In the genomic region with DNA sequence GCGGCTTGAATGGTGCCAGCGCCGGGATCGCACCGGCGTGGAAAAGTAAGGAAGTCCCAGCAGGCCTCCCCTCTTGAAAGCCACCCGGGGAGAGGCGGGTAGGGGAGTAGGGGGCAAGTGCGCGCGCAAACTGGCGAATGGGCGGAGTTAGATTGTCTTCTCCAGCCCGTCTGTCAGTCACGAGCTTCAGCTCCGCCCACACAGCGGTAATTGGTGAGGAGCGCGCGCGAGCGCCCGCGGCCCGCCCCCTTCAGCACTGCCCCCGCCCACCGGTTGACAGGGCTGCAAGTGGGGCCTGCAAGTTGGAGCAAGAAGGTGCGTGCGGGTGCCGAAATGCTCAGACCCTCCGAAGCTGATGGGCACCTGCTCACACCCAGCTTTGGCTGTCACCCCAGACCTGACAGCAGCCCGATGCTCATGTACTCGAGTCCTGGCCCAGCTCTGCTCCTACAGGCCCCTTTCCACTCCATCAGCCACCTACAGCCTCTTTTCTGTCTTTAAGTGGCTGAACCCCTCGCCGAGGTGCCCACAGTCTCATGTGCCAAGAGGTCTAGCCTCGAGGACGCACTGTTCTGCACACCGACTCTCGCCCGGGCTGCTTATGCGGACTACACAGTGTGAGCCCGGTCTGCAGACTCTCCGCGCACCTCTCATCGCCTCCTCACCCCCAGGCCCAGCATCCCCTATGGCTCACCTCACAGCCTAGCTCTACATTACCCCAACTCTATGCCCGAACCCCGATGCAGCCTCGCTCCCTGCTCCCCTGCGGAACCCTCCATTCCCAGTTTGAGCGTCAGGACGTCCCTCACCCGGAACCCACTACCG, we compare ENCODE assay signal across 8 mouse cellular contexts. TPM values are rescaled to one million over a fixed set of nuclear protein-coding genes. Genes with fewer than 3 reads are reported as not detected.
DNase-seq lines count a peak whose midpoint lies in the region; ATAC-seq and TF ChIP-seq lines count a peak whose summit lies in the region.

No protein-coding gene starts in this region.

- peaks cover 7% of the 10 kb centered on the region; the same call in 1 of the 2 replicates for H3K4me1 ChIP-seq in brown adipose tissue, adult 24 weeks (ENCODE audit: control insufficient read depth, insufficient read depth, insufficient read length, low read length)
- peaks cover 42% of the 10 kb centered on the region for H3K4me1 ChIP-seq in heart, embryonic 13.5 days
- H3K4me1 ChIP-seq in kidney, postnatal 0 days (replicated peaks; ENCODE audit: insufficient read depth, low read length), result peaks cover 27% of the 10 kb centered on the region
- peaks cover 27% of the 10 kb centered on the region for H3K4me1 ChIP-seq in liver, embryonic 11.5 days (replicated peaks; ENCODE audit: control insufficient read depth, insufficient read depth, low read length)

- no peaks in the 10 kb centered on the region for H3K9me3 ChIP-seq in heart, embryonic 13.5 days
- no peaks in the 10 kb centered on the region for H3K9me3 ChIP-seq in kidney, postnatal 0 days (replicated peaks; ENCODE audit: low read length)
- no peaks in the 10 kb centered on the region for H3K9me3 ChIP-seq in liver, embryonic 11.5 days (ENCODE audit: control insufficient read depth, low read length)

- peak; percentile 88 for ATAC-seq in CD4-positive, CD25-positive, alpha-beta regulatory T cell, adult 4 months
- ATAC-seq in erythroid progenitor cell, adult 5-6 weeks (replicated peaks; ENCODE audit: low FRiP score, poor library complexity, severe bottlenecking), result peak; percentile 82
- peak; percentile 82 for ATAC-seq in heart, embryonic 13.5 days (ENCODE audit: extremely low read depth, insufficient number of reproducible peaks, low FRiP score, low TSS enrichment)
- ATAC-seq in kidney, postnatal 0 days (replicated peaks; ENCODE audit: low FRiP score, low read depth), result peak; percentile 85
- peak; percentile 90 for ATAC-seq in liver, embryonic 11.5 days (replicated peaks; ENCODE audit: low FRiP score)

- TF ChIP-seq POLR2A in myocyte (IDR thresholded peaks at IDR 0.05; ENCODE audit: insufficient read length, low read depth), result peak; percentile 63

- H3K4me2 ChIP-seq in heart, embryonic 13.5 days, result peak overlapping the region; percentile 100
- peak overlapping the region; percentile 92 for H3K4me2 ChIP-seq in kidney, postnatal 0 days (ENCODE audit: low read length)
- H3K4me2 ChIP-seq in liver, embryonic 11.5 days, result peak overlapping the region; percentile 100
- H3K4me2 ChIP-seq in myocyte (ENCODE audit: low read depth), result peak overlapping the region; percentile 98

- no peak for TF ChIP-seq CTCF in kidney, postnatal 0 days (IDR thresholded peaks at IDR 0.05; ENCODE audit: low read depth)

- under 1% methylated on average over 53 of the region's 53 CpGs for WGBS in heart, embryonic 13.5 days
- WGBS in kidney, postnatal 0 days, result under 1% methylated on average over 53 of the region's 53 CpGs
- WGBS in liver, embryonic 11.5 days, result under 1% methylated on average over 53 of the region's 53 CpGs

- H3ac ChIP-seq in myocyte (ENCODE audit: control insufficient read depth, insufficient read length), result peak overlapping the region; percentile 86

- H3K4me3 ChIP-seq in brown adipose tissue, adult 24 weeks (ENCODE audit: insufficient read depth, low read depth, low read length), result peak overlapping the region; percentile 88
- H3K4me3 ChIP-seq in heart, embryonic 13.5 days, result peak overlapping the region; percentile 85
- peak overlapping the region; percentile 88 for H3K4me3 ChIP-seq in kidney, postnatal 0 days (replicated peaks; ENCODE audit: low read depth, low read length)
- peak overlapping the region; percentile 85 for H3K4me3 ChIP-seq in liver, embryonic 11.5 days (ENCODE audit: low read depth, low read length)
- H3K4me3 ChIP-seq in myocyte, result peak overlapping the region; percentile 47

- DNase-seq in kidney, postnatal 0 days (ENCODE audit: low spot score), result peak; percentile 98
- peak; percentile 95 for DNase-seq in liver, embryonic 11.5 days (ENCODE audit: low spot score)
- peak; percentile 93 to 96 for DNase-seq in spleen, postnatal 4 days (ENCODE audit: low spot score in 2 of 2)

- H3K79me2 ChIP-seq in myocyte (ENCODE audit: control insufficient read depth, insufficient read depth), result peaks cover 16% of the 10 kb centered on the region

- H3K9ac ChIP-seq in heart, embryonic 13.5 days, result peak overlapping the region; percentile 94
- H3K9ac ChIP-seq in kidney, postnatal 0 days (ENCODE audit: low read depth, low read length), result peak overlapping the region; percentile 90
- H3K9ac ChIP-seq in liver, embryonic 11.5 days (ENCODE audit: low read depth, low read length), result peak overlapping the region; percentile 81

- H3K27me3 ChIP-seq in heart, embryonic 13.5 days (replicated peaks), result no peaks in the 10 kb centered on the region
- no peaks in the 10 kb centered on the region for H3K27me3 ChIP-seq in kidney, postnatal 0 days (ENCODE audit: insufficient read depth, low read length)
- H3K27me3 ChIP-seq in liver, embryonic 11.5 days (replicated peaks; ENCODE audit: control insufficient read depth, insufficient read depth, low read length), result no peaks in the 10 kb centered on the region
- H3K27me3 ChIP-seq in myocyte (ENCODE audit: control insufficient read depth, insufficient read depth, insufficient read length), result no peaks in the 10 kb centered on the region

- H3K36me3 ChIP-seq in heart, embryonic 13.5 days, result peaks cover 9% of the 10 kb centered on the region
- H3K36me3 ChIP-seq in kidney, postnatal 0 days (ENCODE audit: insufficient read depth, low read length), result no peaks in the 10 kb centered on the region
- H3K36me3 ChIP-seq in liver, embryonic 11.5 days (ENCODE audit: control insufficient read depth, insufficient read depth, low read length), result no peaks in the 10 kb centered on the region
- no peaks in the 10 kb centered on the region for H3K36me3 ChIP-seq in myocyte (ENCODE audit: control insufficient read depth, insufficient read depth)

- H3K27ac ChIP-seq in brown adipose tissue, adult 24 weeks (replicated peaks; ENCODE audit: low read depth, low read length), result no peak overlapping the region
- H3K27ac ChIP-seq in heart, embryonic 13.5 days (replicated peaks), result peak overlapping the region; percentile 89
- H3K27ac ChIP-seq in kidney, postnatal 0 days, result peak overlapping the region; percentile 91
- peak overlapping the region; percentile 86 for H3K27ac ChIP-seq in liver, embryonic 11.5 days (ENCODE audit: low read depth, low read length)

TF ChIP-seq in myocyte, 11 proteins besides CTCF, POLR2A, EP300 and RAD21:
- TF ChIP-seq SRF (IDR thresholded peaks at IDR 0.05; ENCODE audit: control insufficient read depth, insufficient read length, low read depth), result no peak
- TF ChIP-seq POLR2AphosphoS2 (IDR thresholded peaks at IDR 0.05; ENCODE audit: insufficient read length, low read depth), result peak; percentile 47

RNA-seq across cellular contexts. Expression of a gene that starts 0.8 kb away (rescaled TPM):
- polyA plus RNA-seq in CD4-positive, CD25-positive, alpha-beta regulatory T cell, adult 4 months (2017; shearing (Covaris generic)), result under 1 TPM; 0.62 to 0.75 TPM
- 18.8 and 24.2 TPM in 2 replicates for polyA plus RNA-seq in brown adipose tissue, adult 24 weeks (2012; ENCODE audit: insufficient read depth, insufficient read length, missing spikeins)
- total RNA-seq in erythroid progenitor cell, adult 5-6 weeks (2015; ENCODE audit: low replicate concordance), result 0.72 and 4.2 TPM in 2 replicates
- total RNA-seq in erythroid progenitor cell, adult 5-6 weeks (2017; ENCODE audit: low replicate concordance), result 0.38 and 2.2 TPM in 2 replicates
- polyA plus RNA-seq in heart, embryonic 13.5 days (2015; fragmentation: Nextera tagmentation; extraction: Ambion mirVana), result 6.8 and 8.2 TPM in 2 replicates
- 21.9 and 24.2 TPM in 2 replicates for polyA plus RNA-seq in kidney, postnatal 0 days (2015; fragmentation: Nextera tagmentation; extraction: Ambion mirVana)
- polyA plus RNA-seq in liver, embryonic 11.5 days (2014; fragmentation: Nextera tagmentation; extraction: Ambion mirVana), result 8.2 and 8.4 TPM in 2 replicates
- 4.9 TPM for polyA plus RNA-seq in myocyte (2012; fragmentation: generic; extraction: Trizol)
